Mouse (Mus musculus) liver, embryonic 12.5 days (tissue): ENCODE data around the gene Kif9. TPM values are rescaled to one million over a fixed set of nuclear protein-coding genes. Genes with fewer than 3 reads are reported as not detected.

ENCODE experiments used
- ATAC-seq: fragments of 200-750 bp; cut with Nextera tagmentation; 2 replicates; pipeline ENCODE4 v1.8.0; 2017; ENCODE audit warnings: moderate number of reproducible peaks, mild to moderate bottlenecking, moderate library complexity
- H3K27ac ChIP-seq: fragments of 300-500 bp; sonication (generic); 2 replicates; pipeline ENCODE4 v1.5.1; 2016; ENCODE audit warnings: mild to moderate bottlenecking
- H3K27me3 ChIP-seq: fragments of 300-500 bp; sonication (generic); replicated peaks from 2 replicates; pipeline ENCODE4 v1.6.1; 2016; ENCODE audit warnings: mild to moderate bottlenecking, moderate library complexity
- H3K36me3 ChIP-seq: fragments of 300-500 bp; sonication (generic); 2 replicates; pipeline ENCODE4 v1.6.1; 2016; ENCODE audit warnings: mild to moderate bottlenecking, moderate library complexity
- H3K4me1 ChIP-seq: fragments of 300-500 bp; sonication (generic); 2 replicates; pipeline ENCODE4 v1.6.1; 2016
- H3K4me2 ChIP-seq: fragments of 300-500 bp; sonication (generic); 2 replicates; pipeline ENCODE4 v1.6.1; 2016; ENCODE audit warnings: mild to moderate bottlenecking, moderate library complexity
- H3K4me3 ChIP-seq: fragments of 300-500 bp; sonication (generic); 2 replicates; pipeline ENCODE4 v1.5.1; 2016; ENCODE audit warnings: mild to moderate bottlenecking, moderate library complexity
- H3K9ac ChIP-seq: fragments of 300-500 bp; sonication (generic); 2 replicates; pipeline ENCODE4 v1.6.1; 2016; ENCODE audit warnings: mild to moderate bottlenecking, moderate library complexity
- H3K9me3 ChIP-seq: fragments of 300-500 bp; sonication (generic); replicated peaks from 2 replicates; pipeline ENCODE4 v1.6.1; 2016; ENCODE audit warnings: mild to moderate bottlenecking, moderate library complexity
- WGBS: fragments of 180-500 bp; shearing (Covaris S2); methylation state at CpG from one replicate; pipeline ENCODE4 v1.1.7; 2016; ENCODE audit not compliant: insufficient replicate concordance; 5-methylcytosine and 5-hydroxymethylcytosine counted together
- polyA plus RNA-seq: library from polyadenylated mRNA; unstranded; fragments of >200 nt; fragmentation: Nextera tagmentation; extraction: Ambion mirVana; gene quantifications from 2 replicates; pipeline ENCODE4 v1.2.1, GENCODE M21; 2016

The Kif9 gene
- polyA plus RNA-seq, 1 experiment from 2014 or later, result 0.39 TPM

DNA sequence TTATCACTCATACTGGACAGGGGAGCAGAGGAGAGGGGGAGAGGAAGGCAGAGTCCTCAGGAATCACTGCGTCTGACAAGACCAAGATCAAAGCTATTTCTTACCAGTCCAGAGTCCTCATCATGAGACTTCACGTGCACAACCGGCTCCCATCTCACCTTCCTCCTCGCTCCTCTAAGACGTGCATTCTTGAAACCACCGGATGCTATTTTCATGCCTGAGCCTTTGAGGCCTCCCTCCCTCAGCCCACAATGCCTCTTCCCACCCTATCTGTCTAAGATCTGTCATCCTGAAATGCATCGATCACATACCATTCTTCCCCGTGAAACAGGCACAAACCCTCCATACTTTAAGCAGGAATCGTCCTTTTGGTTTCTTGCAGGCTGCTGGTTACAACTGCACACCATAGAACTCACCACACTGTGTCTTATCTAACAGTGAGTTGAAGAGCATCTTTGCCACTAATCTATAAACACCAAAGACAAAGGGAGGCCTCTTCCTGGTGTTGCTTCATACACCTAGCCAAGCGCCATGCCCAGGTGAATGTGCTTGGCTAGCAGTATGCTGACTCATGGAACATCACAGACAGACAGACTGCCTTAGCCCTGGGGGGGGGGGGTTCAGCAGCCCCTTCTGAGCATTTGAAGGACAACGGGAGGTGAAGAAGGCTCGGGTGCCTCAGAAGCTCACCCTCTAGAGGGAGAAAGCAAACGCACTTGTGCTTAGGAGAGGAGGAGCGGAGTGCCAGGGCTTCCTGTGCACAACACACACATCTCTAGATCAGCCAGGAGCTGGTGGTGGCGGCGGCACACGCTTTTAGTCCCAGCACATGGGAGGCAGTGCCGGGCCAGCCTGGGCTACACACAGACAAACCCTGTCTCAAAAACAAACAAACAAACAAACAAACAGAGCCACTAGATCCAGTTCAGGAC lies 15.6 kb upstream of the Kif9 start:
- Histone ChIP-seq H3K27me3 (no peaks in the 10 kb centered on the region), H3K36me3 (no peaks in the 10 kb centered on the region), H3K9me3 (no peaks in the 10 kb centered on the region), H3K9ac (no peak overlapping the region), H3K4me3 (no peak overlapping the region), H3K4me1 (peaks cover 51% of the 10 kb centered on the region), H3K27ac (peak overlapping the region; percentile 48), H3K4me2 (no peak overlapping the region)
- ATAC-seq, result no peak
- 31% methylated on average over 18 of the region's 18 CpGs for WGBS

DNA sequence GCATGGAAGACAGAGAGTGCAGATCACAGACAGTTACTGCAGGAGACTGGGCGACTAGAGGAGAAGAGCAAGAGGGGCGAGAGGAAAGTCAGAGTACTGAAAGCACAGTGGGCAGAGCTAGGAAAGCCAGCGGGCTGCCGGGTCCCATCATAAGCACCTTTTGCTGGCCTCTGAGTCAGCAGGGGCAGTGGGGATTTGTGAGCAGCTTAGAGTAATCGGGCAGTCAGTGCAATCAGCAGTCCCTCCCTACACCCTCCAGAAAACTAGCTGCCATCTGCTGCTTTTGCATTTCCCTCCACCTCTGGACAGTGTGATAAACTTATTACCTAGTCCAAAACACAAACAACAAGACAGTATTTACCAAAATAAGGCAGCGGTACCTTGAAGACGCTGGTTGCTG lies 14.4 kb upstream of the Kif9 start:
- ATAC-seq, result no peak
- no peaks in the 10 kb centered on the region for H3K27me3 ChIP-seq

DNA sequence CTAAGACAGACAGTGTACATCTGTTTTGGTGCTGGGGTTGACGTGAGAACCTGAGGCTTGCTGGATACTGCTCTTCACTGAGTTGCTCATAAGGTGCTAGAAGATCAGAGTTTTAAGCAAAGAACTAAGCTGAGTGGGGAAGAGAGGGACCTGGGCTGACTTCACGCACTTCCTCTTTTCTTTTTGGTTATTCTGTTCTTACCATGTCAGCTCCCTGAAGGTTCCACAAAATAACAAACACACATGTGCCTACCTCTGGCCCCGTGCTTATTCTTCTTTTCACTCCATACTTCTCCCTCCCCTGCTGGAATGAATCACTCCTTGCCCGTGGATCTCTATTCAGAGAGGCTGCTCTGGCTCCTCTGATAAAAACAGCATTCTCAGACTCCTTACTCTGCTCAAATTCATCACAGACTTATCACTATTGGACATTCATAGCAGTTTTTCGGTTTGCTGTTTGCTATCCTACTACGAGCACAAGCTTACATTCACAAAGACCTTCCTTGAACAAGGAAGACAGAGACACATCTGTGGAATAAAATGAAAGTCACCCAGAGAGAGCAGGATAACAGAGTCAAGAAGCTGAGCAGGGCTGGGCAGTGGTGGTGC lies 12.7 kb upstream of the Kif9 start:
- no peaks in the 10 kb centered on the region for H3K9me3 ChIP-seq
- no peak overlapping the region for H3K4me2 ChIP-seq
- no peak for ATAC-seq
- no peak overlapping the region for H3K27ac ChIP-seq
- no peaks in the 10 kb centered on the region for H3K27me3 ChIP-seq
- no peak overlapping the region for H3K4me3 ChIP-seq
- H3K36me3 ChIP-seq, result no peaks in the 10 kb centered on the region
- WGBS, result 31% methylated on average over 6 of the region's 6 CpGs
- H3K9ac ChIP-seq, result no peak overlapping the region
- peaks cover 43% of the 10 kb centered on the region for H3K4me1 ChIP-seq

More for the DNA sequence above, 14.4 kb upstream of the Kif9 start:
- no peak overlapping the region for H3K4me2 ChIP-seq
- no peak overlapping the region for H3K27ac ChIP-seq
- peaks cover 51% of the 10 kb centered on the region for H3K4me1 ChIP-seq
- no peak overlapping the region for H3K9ac ChIP-seq
- 56% methylated on average over 7 of the region's 7 CpGs for WGBS
- no peaks in the 10 kb centered on the region for H3K9me3 ChIP-seq
- no peak overlapping the region for H3K4me3 ChIP-seq
- no peaks in the 10 kb centered on the region for H3K36me3 ChIP-seq

DNA sequence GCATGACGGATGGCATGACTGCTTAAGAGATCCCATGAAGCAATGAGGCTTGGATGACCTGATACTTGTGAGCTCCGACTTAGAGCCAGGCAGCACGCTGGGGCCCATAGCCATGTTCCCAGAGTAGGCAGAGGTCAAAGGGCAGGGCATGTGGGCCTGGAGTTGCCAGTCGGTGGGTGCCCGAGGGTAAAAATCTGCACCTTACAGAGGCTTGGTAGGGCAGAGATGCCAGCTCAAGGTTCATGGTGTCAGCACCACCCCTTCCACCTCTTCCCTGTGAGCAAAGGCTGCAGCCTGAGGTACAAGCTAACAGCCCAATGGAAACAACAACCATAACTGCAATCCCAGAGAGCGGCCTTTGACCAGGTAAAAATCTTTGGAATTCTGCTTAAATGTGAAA lies 11.4 kb upstream of the Kif9 start:
- no peaks in the 10 kb centered on the region for H3K27me3 ChIP-seq
- no peak overlapping the region for H3K4me2 ChIP-seq
- H3K36me3 ChIP-seq, result no peaks in the 10 kb centered on the region
- H3K4me3 ChIP-seq, result no peak overlapping the region
- 83% methylated on average over 6 of the region's 6 CpGs for WGBS
- no peak overlapping the region for H3K27ac ChIP-seq
- peaks cover 33% of the 10 kb centered on the region for H3K4me1 ChIP-seq
- no peaks in the 10 kb centered on the region for H3K9me3 ChIP-seq
- no peak for ATAC-seq
- H3K9ac ChIP-seq, result no peak overlapping the region

DNA sequence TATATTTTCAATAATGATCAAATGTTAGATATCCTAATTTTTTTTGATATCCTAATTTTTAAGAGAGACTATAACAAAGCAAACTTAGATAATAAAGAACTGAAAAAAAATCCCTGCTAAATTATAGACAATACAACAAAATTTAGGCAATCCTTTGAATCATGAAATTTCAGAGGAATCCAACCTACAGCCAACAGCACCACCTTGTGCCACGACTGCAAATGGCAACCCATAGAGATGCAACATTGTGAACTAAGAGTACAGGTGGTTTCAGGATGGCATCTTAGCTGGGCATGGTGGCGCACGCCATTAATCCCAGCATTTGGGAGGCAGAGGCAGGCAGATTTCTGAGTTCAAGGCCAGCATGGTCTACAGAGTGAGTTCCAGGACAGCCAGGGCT lies 10.6 kb upstream of the Kif9 start:
- peaks cover 27% of the 10 kb centered on the region for H3K4me1 ChIP-seq
- no peak for ATAC-seq
- H3K9me3 ChIP-seq, result no peaks in the 10 kb centered on the region
- no peak overlapping the region for H3K27ac ChIP-seq
- WGBS, result 70% methylated on average over 3 of the region's 3 CpGs
- H3K36me3 ChIP-seq, result no peaks in the 10 kb centered on the region
- no peak overlapping the region for H3K4me3 ChIP-seq
- H3K27me3 ChIP-seq, result no peaks in the 10 kb centered on the region
- no peak overlapping the region for H3K4me2 ChIP-seq
- H3K9ac ChIP-seq, result no peak overlapping the region

DNA sequence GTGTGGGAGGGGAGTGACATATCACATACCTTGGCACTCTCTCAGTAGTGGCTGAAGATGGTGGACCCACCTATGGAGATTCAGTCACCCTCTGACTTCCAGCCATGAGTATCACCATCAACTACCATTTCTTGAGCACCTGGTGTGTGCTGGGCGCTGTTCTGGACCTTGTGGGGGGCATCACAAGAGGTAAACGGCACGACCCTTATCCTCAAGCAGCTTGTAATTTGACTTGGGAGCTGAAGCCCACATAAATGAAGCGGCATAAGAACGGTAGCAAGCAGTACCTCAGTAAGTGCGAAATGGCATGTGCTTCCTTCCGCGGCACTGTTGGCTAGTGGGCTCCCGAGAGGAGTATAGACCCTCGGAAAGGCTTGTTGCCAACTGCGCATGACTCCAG lies 1.2 kb downstream of the Kif9 start:
- H3K4me3 ChIP-seq, result no peak overlapping the region
- ATAC-seq, result no peak
- H3K9ac ChIP-seq, result no peak overlapping the region
- H3K4me1 ChIP-seq, result peaks cover 17% of the 10 kb centered on the region
- H3K4me2 ChIP-seq, result peak overlapping the region; percentile 82
- peaks cover 14% of the 10 kb centered on the region for H3K27me3 ChIP-seq
- WGBS, result 47% methylated on average over 11 of the region's 11 CpGs
- H3K36me3 ChIP-seq, result peaks cover 4% of the 10 kb centered on the region; the same call in 1 of the 2 replicates
- H3K9me3 ChIP-seq, result no peaks in the 10 kb centered on the region
- H3K27ac ChIP-seq, result no peak overlapping the region

DNA sequence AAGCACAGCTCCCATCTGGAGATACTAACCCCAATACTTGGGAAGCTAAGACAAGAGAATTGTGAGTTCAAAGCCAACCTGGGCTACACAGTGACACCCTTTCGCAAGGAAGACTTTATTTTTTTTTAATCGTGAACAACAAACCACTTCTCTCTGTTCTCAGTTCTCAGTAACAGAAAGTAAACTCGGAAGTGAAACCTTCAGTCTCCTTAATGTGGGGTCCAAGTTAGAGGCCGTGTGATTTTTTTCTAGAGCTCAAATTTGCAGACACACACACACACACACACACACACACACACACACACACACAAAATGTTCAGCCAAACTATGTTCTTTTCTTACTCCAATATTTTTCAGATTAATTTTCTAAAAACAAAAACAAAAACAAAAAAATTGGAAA lies 1.9 kb downstream of the Kif9 start:
- Histone ChIP-seq H3K36me3 (no peaks in the 10 kb centered on the region), H3K9ac (no peak overlapping the region), H3K4me1 (peaks cover 17% of the 10 kb centered on the region), H3K27me3 (peaks cover 14% of the 10 kb centered on the region), H3K4me2 (no peak overlapping the region), H3K27ac (no peak overlapping the region), H3K4me3 (no peak overlapping the region), H3K9me3 (no peaks in the 10 kb centered on the region)
- ATAC-seq, result no peak
- 62% methylated on average over 4 of the region's 4 CpGs for WGBS

DNA sequence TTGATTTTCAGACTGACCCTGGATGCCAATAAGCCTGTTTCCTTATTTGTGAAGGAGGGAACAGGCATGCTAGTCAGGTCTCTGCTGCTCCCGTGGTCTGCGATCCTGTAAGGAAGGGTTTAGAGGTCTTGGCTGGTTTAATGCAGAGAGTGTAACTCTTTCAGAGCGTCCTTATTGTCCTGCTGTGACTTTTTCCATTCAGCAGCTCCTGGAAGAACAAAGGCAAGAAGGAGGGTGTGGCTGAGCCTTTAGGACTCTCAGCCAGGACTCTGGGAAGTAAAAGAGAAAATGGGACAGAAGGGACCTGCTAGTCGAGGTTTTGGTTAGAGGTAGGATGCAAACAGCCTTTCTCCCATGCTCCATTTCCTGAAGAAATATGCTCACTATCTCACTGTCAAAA lies 12.1 kb downstream of the Kif9 start:
- Histone ChIP-seq H3K36me3 (no peaks in the 10 kb centered on the region), H3K4me2 (no peak overlapping the region), H3K9me3 (peaks cover 6% of the 10 kb centered on the region), H3K4me3 (no peak overlapping the region), H3K9ac (no peak overlapping the region), H3K27ac (no peak overlapping the region), H3K4me1 (no peaks in the 10 kb centered on the region), H3K27me3 (no peaks in the 10 kb centered on the region)
- 49% methylated on average over 4 of the region's 4 CpGs for WGBS
- ATAC-seq, result no peak

DNA sequence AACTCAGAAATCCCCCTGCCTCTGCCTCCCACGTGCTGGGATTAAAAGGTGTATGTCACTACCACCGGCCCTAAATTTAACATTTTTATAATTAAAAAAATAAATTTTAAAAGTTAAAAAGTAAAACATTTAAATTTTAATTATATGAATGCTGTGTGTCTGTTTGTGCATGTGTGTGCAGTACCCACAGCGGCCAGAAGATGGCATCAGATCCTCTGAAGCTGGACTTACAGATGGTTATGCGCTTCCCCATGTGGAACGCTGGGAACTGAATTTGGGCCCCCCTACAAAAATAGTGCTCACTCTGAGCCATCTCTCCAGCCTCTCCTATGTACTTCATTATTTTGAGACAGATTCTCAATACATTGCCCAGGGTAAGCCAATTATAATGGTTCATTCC lies 14.2 kb downstream of the Kif9 start:
- WGBS, result 53% methylated on average over 5 of the region's 5 CpGs
- Histone ChIP-seq H3K9ac (no peak overlapping the region), H3K9me3 (peaks cover 6% of the 10 kb centered on the region), H3K27ac (no peak overlapping the region), H3K4me1 (no peaks in the 10 kb centered on the region), H3K4me2 (no peak overlapping the region), H3K4me3 (no peak overlapping the region), H3K27me3 (no peaks in the 10 kb centered on the region), H3K36me3 (no peaks in the 10 kb centered on the region)
- ATAC-seq, result no peak

DNA sequence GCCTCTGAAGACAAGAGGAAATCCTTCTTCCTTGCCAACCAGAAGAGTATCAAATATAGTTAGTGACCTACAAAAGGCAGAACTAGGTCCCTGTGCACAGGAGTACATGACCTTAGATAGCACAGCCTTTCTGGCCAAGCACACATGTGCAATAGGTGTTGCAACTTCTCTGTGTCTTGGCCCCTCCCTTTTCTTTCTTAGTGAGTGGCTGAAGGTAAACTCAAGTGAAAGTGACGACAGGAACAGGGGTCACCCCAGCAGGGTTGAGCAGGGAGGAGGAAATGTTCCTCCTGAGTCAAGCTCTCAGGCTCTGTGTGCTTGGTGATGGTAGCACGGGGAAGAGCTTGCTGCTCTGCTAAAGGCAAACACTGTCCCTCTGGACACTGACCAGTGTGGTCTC lies 49.0 kb downstream of the Kif9 start:
- WGBS, result 49% methylated on average over 2 of the region's 2 CpGs
- no peak overlapping the region for H3K9ac ChIP-seq
- no peaks in the 10 kb centered on the region for H3K9me3 ChIP-seq
- ATAC-seq, result no peak
- H3K4me1 ChIP-seq, result peaks cover 20% of the 10 kb centered on the region
- H3K4me2 ChIP-seq, result no peak overlapping the region
- H3K36me3 ChIP-seq, result no peaks in the 10 kb centered on the region
- no peak overlapping the region for H3K4me3 ChIP-seq
- no peaks in the 10 kb centered on the region for H3K27me3 ChIP-seq
- no peak overlapping the region for H3K27ac ChIP-seq

DNA sequence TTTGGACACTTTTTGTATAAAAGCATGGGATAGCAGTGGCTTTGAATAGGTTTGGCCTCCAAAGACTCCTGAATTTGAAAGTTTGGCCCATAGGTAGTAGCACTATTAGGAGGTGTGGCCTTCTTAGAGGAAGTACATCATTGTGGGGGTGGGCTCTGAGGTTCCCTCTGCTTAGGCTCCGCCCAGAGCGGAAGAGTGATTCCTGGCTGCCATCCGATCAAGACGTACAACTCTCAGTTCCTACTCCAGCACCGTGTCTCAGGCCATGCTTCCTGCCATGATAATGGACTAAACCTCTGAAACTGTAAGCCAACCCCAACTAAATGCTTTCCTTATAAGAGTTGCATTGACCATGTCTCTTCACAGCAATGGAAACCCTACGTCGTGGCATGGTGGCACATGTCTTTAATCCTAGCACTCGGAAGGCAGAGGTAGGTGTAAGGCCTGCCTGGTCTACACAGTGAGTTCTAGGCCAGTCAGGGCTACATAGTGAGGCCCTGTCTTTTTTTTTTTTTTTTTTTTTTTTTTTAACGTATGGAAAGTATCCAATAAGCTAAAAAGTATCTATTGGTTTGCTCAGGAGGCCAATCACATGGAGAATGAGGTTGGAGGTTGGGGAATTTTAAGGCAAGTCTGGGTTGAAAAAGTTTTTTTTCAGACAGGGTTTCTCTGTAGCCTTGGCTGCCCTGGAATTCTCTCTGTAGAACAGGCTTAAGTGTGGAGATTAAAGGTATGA lies 52.4 kb downstream of the Kif9 start:
- no peak overlapping the region for H3K27ac ChIP-seq
- H3K27me3 ChIP-seq, result no peaks in the 10 kb centered on the region
- no peak for ATAC-seq
- H3K9me3 ChIP-seq, result no peaks in the 10 kb centered on the region
- H3K36me3 ChIP-seq, result no peaks in the 10 kb centered on the region
- H3K9ac ChIP-seq, result 0 out of 2 replicates have a peak overlapping the region, but pooled peaks have one; percentile 46
- peaks cover 34% of the 10 kb centered on the region for H3K4me1 ChIP-seq
- peak overlapping the region; percentile 51 for H3K4me3 ChIP-seq
- WGBS, result 42% methylated on average over 9 of the region's 9 CpGs
- H3K4me2 ChIP-seq, result peak overlapping the region; percentile 91

DNA sequence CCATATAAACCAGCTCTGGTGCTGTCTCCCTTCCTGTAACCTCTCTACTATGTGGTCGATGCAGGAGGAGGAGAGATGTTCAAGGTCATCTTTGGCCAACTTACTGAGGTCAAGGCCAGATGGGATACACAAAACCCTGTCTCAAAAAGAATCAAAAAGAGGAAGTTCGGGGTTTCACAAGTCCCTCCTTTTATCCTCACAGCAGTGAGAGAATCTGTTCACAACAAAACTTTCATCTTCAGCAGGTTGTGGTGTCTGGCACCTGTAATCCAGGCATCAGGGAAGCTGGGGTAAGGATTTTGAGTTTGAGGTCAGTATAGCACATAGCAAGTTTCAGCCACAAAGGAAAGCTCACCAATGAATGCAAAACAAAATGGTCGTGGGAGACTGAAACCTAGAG lies 53.9 kb downstream of the Kif9 start:
- ATAC-seq, result no peak
- H3K36me3 ChIP-seq, result no peaks in the 10 kb centered on the region
- H3K9me3 ChIP-seq, result no peaks in the 10 kb centered on the region
- H3K4me3 ChIP-seq, result peak overlapping the region; percentile 97
- H3K27ac ChIP-seq, result peak overlapping the region; percentile 67
- peak overlapping the region; percentile 91 for H3K4me2 ChIP-seq
- H3K4me1 ChIP-seq, result peaks cover 48% of the 10 kb centered on the region
- no peaks in the 10 kb centered on the region for H3K27me3 ChIP-seq
- WGBS, result 37% methylated on average over 3 of the region's 3 CpGs
- no peak overlapping the region for H3K9ac ChIP-seq
